Mouse (Mus musculus) ES-E14 (cell line): ENCODE results near the gene Adcy5. TPM values are rescaled to one million over a fixed set of nuclear protein-coding genes. Genes with fewer than 3 reads are reported as not detected.

ENCODE experiments used
- DNase-seq: peaks from one replicate; pipeline ENCODE4 v3.0.0-alpha.2; 2013; ENCODE audit warnings: low read depth, low spot score
- H3K27ac ChIP-seq: 2 replicates; pipeline ENCODE4 v1.5.1; 2012; ENCODE audit warnings: low read depth, mild to moderate bottlenecking, low read length, moderate library complexity, mixed read lengths; ENCODE audit not compliant: poor library complexity, insufficient read depth, severe bottlenecking
- H3K36me3 ChIP-seq: 2 replicates; pipeline ENCODE4 v1.6.1; 2012; ENCODE audit warnings: mild to moderate bottlenecking, low read length, moderate library complexity, mixed read lengths; ENCODE audit not compliant: control insufficient read depth, poor library complexity, insufficient read depth, severe bottlenecking
- H3K4me1 ChIP-seq, 2 experiments: fragments of 150-350 bp in 1 of 2; sonication (generic) in 1 of 2; 2 replicates each; pipeline ENCODE4 v1.6.1; 2012; ENCODE audit warnings: low read length in 2 of 2, mild to moderate bottlenecking in 1 of 2, mixed read lengths in 1 of 2; ENCODE audit not compliant: control insufficient read depth in 2 of 2, insufficient read depth in 2 of 2, poor library complexity in 1 of 2
- H3K4me3 ChIP-seq, 2 experiments: fragments of 150-350 bp in 1 of 2; sonication (generic) in 1 of 2; 2 replicates each; pipeline ENCODE4 v1.5.1; 2012; ENCODE audit warnings: low read length in 2 of 2, low read depth in 1 of 2, mild to moderate bottlenecking in 1 of 2, mixed read lengths in 1 of 2; ENCODE audit not compliant: insufficient read depth in 1 of 2, poor library complexity in 1 of 2, severe bottlenecking in 1 of 2
- H3K9ac ChIP-seq: 2 replicates; pipeline ENCODE4 v1.6.1; 2012; ENCODE audit warnings: low read depth, mild to moderate bottlenecking, low read length, mixed read lengths; ENCODE audit not compliant: poor library complexity, insufficient read depth, severe bottlenecking
- H3K9me3 ChIP-seq: fragments of 150-350 bp; sonication (generic); 2 replicates; pipeline ENCODE4 v1.6.1; 2012; ENCODE audit warnings: low read depth, mild to moderate bottlenecking, low read length; ENCODE audit not compliant: control insufficient read depth, insufficient read depth
- CHD2 ChIP-seq: IDR thresholded peaks from 2 replicates; pipeline ENCODE4 v1.6.1; 2014; ENCODE audit warnings: mild to moderate bottlenecking, low read depth, low read length, inconsistent platforms
- HCFC1 ChIP-seq: IDR thresholded peaks from 2 replicates; pipeline ENCODE4 v1.6.1; 2012; ENCODE audit warnings: low read length, inconsistent platforms, borderline replicate concordance; ENCODE audit not compliant: insufficient read depth
- MAFK ChIP-seq: IDR thresholded peaks from 2 replicates; pipeline ENCODE4 v1.6.1; 2014; ENCODE audit warnings: mild to moderate bottlenecking, low read depth, low read length, inconsistent platforms; ENCODE audit not compliant: insufficient read depth
- ZC3H11A ChIP-seq: IDR thresholded peaks from 2 replicates; pipeline ENCODE4 v1.6.1; 2012; ENCODE audit warnings: low read depth, mild to moderate bottlenecking, inconsistent platforms, low read length, borderline replicate concordance
- ZNF384 ChIP-seq: IDR thresholded peaks from 2 replicates; pipeline ENCODE4 v1.6.1; 2012; ENCODE audit warnings: low read depth, low read length, inconsistent platforms
- in situ Hi-C, 2 experiments: fragments of 600-800 bp; cut with MboI; formaldehyde crosslinking; loops; one replicate each; pipeline ENCODE4 v1.15.1; 2025; ENCODE audit warnings: low sequenced_read_pairs in 2 of 2, inconsistent platforms in 1 of 2; ENCODE audit not compliant: unreplicated experiment in 2 of 2
- total RNA-seq: library from RNA; depleted of rRNA; stranded (reverse); fragments of 300-350 nt; gene quantifications from 2 replicates; pipeline ENCODE4 v1.2.3, GENCODE M21; 2012

The Adcy5 gene
- total RNA-seq, 1 experiment = 0.85 TPM

DNA sequence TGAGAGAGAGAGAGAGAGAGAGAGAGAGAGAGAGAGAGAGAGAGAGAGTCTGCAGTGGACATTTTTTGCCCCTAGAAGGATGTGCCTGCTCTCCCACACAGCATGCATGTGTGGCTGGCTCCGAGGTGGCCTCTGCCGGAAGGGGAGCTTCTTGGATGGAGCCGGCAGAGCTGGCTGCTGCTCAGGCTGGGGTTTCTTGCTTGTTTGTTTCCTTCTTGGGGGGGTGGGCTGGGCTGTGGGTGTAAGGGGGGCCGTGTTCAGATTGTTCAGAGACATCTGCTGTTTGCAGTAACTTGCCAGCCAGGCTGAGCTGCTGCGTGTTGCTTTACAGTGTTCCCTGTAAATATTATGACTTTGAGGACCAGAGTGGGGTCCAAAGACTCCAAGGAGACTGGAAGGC, 60.8 kb downstream of the Adcy5 start:
- no peaks in the 10 kb centered on the region for H3K4me1 ChIP-seq
- no peaks in the 10 kb centered on the region for H3K36me3 ChIP-seq
- H3K4me3 ChIP-seq = no peak overlapping the region
- no peak for DNase-seq
- in situ Hi-C loops = no loop called here
- no peak overlapping the region for H3K27ac ChIP-seq
- TF ChIP-seq CHD2 = no peak
- TF ChIP-seq HCFC1 = no peak
- TF ChIP-seq MAFK = no peak
- no peak for TF ChIP-seq ZNF384
- TF ChIP-seq ZC3H11A = no peak
- H3K9me3 ChIP-seq = no peaks in the 10 kb centered on the region
- H3K9ac ChIP-seq = no peak overlapping the region

DNA sequence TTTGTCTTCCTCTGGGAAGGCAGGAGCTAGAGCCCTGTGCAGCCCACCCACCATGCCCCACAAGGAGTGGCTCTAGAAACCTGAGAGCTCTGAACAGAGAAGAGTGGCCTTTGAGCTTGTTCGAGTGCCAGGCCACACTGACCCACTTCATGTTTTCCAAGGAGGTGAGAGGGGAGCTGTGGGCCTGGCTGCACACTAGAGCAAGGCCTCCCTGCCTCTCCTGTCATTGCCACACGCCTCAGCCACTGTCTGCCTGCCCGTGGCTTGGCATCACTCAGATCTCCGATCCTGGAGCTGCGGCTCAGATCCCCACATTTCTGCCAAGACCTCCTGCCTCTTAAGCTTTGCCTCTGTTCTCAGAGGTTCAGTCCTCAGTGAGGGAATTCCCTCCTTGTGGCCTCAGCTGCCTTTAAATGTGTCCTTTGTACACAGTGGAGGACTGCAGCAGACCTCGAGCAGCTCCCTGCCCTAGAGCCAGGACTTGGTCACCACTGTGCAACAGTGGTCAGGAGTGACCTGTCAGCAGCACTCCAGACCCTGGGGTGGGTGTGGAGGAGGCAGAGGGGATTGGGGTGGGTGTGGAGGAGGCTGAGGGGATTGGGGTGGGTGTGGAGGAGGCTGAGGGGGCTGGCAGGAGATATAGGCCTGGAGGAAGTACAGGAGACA, 62.3 kb downstream of the Adcy5 start:
- Histone ChIP-seq H3K36me3 (no peaks in the 10 kb centered on the region), H3K4me3 (no peak overlapping the region)

DNA sequence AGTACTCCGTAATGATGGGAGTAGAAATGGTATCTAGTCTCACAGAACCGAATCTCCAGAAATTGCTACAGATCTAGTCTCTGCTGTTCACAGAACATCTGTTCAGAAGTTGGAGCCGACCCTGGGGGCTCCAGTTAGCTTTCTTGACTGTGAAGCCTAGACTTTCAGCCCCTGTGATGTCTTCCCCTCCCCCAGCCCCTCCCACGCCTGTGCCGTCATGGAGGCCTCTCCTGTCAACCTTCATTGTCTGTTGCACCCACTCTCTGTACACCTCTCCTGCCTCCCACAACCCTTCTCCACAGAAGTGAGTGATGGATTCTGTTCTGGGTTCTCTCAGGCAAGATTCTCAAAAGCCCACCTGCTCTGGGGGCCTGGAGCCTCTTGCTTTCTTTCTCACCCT, 65.7 kb downstream of the Adcy5 start:
- TF ChIP-seq ZC3H11A = no peak
- Histone ChIP-seq H3K4me3 (no peak overlapping the region), H3K36me3 (no peaks in the 10 kb centered on the region), H3K9me3 (no peaks in the 10 kb centered on the region), H3K27ac (no peak overlapping the region), H3K9ac (no peak overlapping the region), H3K4me1 (no peaks in the 10 kb centered on the region)
- in situ Hi-C loops = no loop called here
- no peak for DNase-seq

More for the DNA sequence above, 62.3 kb downstream of the Adcy5 start:
- H3K9me3 ChIP-seq = no peaks in the 10 kb centered on the region
- no peak overlapping the region for H3K9ac ChIP-seq
- TF ChIP-seq HCFC1 (no peak), CHD2 (no peak), MAFK (no peak), ZC3H11A (no peak), ZNF384 (no peak)
- in situ Hi-C loops = no loop called here
- H3K4me1 ChIP-seq = no peaks in the 10 kb centered on the region
- DNase-seq = no peak
- H3K27ac ChIP-seq = no peak overlapping the region

DNA sequence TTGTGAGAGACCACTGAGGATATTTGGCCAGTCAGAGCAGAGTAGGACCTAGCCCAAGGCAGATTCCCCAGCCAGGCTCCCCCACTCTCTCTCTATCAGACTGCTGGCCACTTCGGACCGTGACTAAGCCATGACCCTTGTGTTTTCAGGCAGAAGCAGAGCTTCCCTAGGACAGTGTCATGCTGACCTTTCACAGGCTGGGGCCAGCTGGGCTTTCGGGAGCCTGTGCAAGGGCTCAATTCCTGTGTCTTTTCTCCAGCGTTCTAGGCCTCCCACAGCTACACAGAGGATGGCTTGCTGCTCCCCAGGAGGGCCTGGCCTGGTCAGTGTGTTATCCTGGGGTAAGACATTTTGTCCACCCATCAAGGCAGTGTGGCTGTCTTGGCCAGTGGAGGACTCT, 66.9 kb downstream of the Adcy5 start:
- no peak for DNase-seq
- TF ChIP-seq MAFK (no peak), CHD2 (no peak), ZC3H11A (no peak), HCFC1 (no peak), ZNF384 (no peak)
- Histone ChIP-seq H3K4me1 (no peaks in the 10 kb centered on the region), H3K9me3 (no peaks in the 10 kb centered on the region), H3K27ac (no peak overlapping the region), H3K9ac (no peak overlapping the region), H3K4me3 (no peak overlapping the region), H3K36me3 (no peaks in the 10 kb centered on the region)
- in situ Hi-C loops = no loop called here

DNA sequence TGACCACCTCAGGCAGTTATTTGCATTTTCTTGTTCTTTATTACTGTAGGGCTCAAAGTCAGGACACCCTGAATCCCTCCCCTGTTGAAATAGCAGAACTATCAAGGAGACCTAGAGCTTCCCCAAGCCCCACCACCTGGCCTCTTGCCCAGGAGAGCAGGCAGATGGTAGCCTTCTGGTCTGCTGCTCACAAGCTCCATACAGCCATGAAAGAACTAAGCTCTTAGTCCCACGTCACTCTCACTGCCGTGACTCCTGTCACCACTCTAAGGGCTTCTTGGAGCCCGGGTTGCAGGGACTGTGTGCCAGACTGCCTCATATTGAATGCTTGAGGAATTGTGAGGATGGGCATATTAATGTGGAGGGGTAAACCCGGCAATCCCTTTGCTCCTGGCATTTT, 69.3 kb downstream of the Adcy5 start:
- Histone ChIP-seq H3K36me3 (no peaks in the 10 kb centered on the region), H3K9ac (no peak overlapping the region), H3K4me3 (no peak overlapping the region), H3K4me1 (no peaks in the 10 kb centered on the region), H3K27ac (no peak overlapping the region), H3K9me3 (no peaks in the 10 kb centered on the region)
- DNase-seq = no peak
- TF ChIP-seq ZC3H11A (no peak), MAFK (no peak), HCFC1 (no peak), ZNF384 (no peak), CHD2 (no peak)
- in situ Hi-C loops = no loop called here
